Mouse (Mus musculus) liver, adult (tissue): ENCODE data around the gene Kifc3.

Source experiments
- GATA4 ChIP-seq: IDR thresholded peaks from 2 replicates; pipeline ENCODE4 v1.6.1; 2014; ENCODE audit warnings: mild to moderate bottlenecking, low read length; ENCODE audit not compliant: insufficient replicate concordance

Gene Kifc3

DNA sequence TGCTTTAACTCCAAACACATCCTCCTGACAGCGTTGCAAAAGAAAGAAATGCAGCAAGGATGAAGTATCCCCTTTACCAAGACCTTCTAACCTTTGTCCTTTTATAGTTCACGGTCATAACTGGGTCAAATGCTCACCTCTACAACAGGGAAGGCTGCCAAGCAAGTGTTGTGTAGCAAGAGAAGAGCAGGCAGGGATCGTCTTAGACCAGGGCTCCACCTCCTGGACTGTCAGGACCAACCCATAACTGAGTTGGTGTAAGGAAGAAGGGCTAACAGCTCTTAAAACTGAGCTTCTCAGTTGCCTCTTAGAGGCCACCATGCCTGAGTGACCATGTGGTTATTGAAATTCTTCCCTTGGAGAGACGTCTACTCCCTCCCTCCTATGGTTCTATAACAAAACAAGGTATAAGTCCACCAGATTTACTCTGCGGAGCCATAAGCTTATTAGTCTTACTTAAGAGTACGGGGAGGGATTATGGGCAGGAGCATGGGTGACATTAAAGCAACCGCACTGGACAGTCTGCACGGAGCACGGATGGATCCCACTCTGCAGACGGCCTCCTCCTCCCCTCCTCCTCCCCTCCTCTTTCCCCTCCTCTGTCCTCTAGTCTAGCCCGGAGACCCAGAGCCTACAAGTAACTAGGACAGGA is 13.2 kb upstream of the Kifc3 start:
- TF ChIP-seq GATA4 = no peak

DNA sequence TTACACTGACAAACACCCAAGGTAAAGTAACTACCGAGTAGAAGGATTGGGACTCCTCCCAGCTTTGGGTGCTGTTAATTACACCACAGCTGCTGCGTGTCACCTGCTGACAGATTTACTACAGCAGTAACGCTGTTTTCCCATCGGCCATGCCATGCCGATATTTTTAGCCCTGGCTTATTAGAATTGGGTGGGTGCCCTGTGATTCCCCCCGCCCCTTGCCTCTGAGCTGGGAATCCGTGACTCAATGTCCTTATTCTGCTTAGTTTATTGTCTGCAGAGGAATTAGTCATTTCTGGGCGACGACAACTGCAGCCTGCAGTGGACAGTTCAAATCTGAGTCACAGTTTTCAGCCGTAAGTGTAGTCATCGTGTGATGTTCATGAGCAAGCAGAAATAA is 7.3 kb upstream of the Kifc3 start:
- TF ChIP-seq GATA4 = no peak

DNA sequence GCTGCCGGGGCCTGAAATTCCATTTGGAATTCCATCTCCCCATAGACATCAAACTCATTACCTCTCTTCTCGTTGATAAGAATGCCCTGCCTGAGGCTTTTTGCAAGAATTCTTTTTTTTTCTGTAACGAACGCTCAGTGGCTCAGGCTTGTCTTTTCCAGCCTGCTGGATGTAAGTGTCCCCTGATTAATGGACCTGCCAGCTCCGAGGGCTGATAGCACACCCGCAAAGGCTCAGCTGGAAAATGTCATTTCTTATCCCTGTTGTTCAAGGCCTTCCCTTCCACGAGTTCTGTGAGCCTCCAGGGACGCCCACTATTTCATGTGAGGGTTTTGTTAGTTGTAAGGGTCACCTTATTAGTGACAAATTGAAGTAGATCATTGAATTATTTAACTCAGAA is 3.3 kb upstream of the Kifc3 start:
- no peak for TF ChIP-seq GATA4

DNA sequence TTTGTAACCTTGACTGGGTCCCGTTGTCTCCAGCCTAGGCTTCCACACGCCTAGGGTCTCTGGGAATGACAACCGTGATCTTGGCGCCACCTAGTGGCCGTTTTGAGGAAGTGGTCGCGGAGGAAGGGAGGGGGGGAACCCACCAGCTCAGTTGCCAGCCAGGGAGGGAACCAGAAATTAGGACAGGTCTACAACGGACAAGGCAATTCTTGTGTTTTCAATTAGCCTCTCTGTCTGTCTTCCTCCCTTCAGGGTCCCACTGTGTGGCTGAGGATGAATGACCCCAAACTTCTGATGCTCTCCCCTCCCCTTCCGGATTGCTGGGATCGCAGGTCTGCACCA is 1.4 kb upstream of the Kifc3 start:
- no peak for TF ChIP-seq GATA4

DNA sequence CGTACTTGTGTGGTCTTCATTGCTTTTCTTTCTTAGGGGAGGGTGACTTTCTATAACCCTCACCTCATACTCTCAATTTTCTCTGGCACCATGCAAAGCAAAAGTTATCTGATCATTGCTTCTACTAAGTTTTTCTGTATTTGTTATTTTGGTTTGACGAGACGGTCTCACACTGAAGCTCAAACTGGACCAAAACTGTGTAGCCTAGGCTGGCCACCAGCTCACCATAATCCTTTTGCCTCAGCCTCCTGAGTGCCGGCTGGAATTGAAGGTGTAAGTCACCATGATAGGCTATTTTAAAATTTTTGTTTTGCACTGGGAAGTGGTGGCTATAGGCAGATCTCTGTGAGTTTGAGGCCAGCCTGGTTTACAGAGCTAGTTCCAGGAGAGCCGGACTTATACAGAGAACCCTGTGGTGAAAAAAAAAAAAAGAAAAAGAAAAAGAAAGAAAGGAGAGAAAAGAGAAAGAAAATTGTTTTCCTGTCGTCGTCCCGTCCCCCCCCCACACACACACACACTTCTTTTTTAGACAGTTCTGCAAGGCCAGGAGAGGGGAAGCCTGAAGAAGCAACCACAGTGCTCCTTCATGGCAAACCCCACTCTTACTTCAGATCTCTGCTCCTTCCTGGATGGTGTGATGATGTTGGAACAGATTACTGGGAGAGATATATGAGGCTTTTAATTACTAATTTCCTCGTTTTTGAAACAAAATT is 870 bp upstream of the Kifc3 start:
- no peak for TF ChIP-seq GATA4

DNA sequence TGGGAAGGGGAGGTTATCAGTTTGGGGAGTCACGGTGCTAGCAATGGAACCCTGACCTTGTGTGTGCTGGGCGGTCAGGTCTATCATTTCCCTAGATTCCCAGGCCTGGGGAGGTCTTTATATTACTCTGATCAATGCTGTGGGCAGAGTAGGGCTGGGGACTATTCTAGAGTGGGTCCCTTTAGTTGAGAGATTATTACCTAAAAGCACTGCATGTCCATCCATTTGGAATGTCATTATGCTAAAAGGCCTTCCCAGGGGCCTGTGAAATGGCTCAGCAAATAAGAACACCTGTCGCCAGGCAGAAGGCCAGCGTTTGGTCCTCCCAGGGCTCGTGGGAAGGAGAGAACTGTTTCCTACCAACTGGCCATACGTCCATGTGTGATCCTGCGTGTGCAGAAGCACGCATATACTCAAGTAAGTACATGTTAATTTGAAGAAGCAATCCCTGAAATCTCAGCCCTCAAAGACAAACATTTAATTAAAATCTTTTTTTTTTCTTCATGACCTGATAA is 499 bp downstream of the Kifc3 start:
- TF ChIP-seq GATA4 = no peak

DNA sequence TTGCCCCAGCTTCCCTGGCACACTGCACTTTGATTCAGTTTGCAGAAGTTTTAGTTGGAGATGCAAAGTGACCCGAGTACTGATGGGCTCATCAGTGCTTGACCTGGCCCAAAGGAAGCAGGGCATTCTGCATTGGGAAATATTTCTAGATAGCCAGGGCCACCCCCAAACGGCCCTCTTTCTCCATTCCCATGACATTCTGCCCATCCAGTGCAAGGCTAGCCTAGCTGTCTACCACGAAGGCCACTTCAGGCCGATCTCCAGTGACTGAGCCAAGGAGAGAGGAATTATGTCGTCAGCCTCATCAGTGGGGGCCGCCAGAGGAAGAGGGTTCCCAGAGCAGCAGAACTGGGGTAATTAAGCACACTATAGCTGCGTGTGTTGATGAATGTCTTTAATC is 1.1 kb downstream of the Kifc3 start:
- TF ChIP-seq GATA4 = no peak

DNA sequence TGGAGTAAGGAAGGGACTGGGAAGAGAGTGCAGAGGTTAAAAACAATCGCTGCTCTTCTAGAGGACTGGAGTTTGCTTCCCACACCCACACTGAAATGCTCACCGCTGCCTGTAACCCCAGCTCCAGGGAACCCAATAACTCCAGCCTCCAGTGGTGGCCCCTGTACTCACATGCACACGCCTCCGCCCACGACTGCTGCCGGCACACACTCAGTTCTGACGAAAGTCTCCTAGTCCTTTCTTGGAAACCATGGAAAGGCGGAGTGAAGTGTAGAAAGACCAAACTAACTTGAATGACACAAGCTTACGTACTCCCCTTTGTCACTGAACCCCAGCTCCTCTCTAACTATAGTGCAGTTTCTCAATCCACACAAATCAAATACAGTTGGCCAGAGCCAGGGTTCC is 2.6 kb downstream of the Kifc3 start:
- TF ChIP-seq GATA4 = no peak

DNA sequence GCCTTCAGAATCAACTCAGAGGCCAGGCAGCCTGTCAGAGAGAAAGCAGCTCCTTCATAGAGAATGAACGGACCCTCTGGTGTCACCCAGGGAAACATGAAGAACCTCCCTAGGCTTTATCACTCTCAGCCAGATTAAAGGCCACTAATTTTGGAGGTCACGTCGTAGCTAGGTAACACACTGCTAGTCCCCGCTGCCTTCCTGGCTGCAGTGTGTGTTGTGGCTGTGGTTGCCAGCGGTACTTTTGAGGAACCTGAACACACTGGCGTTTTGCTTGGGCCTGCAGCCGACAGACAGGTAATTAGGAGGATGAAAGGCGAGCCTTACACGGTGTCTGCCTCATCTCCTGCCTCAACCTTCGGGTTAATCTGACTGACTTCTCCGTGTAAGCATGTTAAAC is 6.9 kb downstream of the Kifc3 start:
- no peak for TF ChIP-seq GATA4

DNA sequence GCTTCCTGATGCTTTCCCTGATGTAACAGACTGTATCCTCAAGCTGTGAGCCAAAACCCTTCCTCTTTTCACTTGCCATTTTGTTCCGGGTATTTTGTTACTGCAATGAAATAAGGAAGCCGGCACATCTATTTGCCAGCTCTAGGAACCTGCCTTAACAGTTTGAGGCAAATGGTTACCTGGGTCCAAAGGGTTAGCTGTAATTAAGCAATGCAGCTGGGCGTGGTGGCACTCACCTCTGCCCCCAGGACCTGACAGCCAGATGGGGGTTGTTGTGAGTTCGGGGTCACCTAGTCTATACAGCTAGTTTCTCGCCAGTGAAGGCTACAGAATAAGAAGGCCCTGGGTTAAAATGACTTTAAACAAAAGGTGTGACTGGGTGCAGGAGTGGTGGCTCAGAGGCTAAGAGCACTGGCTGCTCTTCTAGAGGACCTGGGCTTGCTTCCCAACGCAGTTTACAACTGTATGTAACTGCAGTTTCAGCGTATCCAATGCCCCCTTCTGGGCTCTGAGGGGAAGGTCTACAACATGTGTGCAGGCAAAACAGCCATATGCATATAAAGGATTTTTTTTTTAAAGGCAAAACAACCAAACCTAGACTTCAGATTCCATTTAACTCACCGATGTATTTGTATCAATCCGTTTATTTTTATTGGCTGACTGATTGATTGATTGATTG is 11.0 kb downstream of the Kifc3 start:
- TF ChIP-seq GATA4 = no peak

DNA sequence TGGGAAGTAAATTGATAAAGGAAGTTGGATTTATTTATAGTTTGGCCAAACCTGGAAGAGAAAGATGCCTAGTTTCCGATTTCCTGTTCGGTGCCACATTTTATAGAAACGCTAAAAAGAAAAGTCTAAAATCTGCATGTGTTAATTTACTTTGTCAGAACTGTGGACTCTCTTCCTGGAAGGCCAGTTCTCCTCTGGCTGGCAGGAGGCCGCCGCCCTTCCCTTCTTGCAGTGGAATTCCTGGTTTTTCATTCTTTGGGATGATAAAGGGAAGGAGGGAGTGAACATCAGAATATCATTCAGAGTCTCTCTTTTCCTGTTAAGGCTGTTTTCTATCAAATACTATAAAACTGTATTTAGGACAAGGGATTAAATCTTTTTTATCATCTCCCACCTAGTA is 15.0 kb downstream of the Kifc3 start:
- no peak for TF ChIP-seq GATA4

DNA sequence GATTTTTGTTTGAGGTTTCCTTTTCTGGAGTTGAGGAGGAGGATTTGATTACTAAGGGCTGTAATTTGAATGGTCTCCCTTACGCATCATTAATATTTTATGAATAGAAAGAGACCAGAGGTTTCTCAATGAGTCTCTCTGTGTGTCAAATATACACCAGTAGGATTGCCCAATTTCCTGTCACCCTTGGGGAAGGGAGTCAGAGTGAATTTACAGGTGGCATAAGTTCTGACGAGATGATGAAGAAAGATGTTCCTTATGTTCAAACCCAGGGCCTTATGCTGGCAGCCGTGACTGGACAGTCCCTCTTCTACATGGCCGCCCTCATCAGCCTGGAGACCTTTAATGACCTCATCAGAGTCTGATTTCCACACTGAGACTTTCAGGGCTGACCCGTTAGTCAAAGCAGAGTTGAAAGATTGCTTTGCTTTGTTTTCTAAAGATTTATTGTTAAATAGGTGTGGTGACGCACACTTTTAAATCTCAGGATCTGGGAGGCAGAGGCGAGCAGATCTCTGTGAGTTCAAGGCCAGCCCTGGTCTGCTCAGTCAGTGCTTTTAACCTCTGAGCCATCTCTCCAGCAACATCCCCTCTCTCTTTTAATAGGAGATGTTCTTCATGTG is 16.6 kb downstream of the Kifc3 start:
- TF ChIP-seq GATA4 = no peak

DNA sequence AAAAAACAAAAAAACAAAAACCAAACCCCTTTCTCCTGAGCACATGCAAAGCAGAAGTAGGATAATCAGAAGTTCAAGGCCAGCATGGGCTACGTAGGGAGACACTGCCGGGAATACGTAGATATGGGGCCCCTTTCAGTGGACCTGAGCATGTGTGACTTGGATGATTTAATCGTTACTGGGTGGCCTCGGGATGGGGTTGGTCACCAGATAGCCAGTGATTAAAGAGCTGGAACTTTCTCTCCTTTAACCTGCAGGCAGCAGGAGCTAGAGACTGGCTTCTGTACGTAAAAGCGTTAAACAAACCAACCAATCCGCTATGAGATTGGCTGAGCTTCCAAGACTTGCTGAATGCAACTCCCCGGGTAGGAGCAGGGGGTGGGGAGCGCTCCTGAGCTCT is 17.5 kb downstream of the Kifc3 start:
- TF ChIP-seq GATA4 = no peak

DNA sequence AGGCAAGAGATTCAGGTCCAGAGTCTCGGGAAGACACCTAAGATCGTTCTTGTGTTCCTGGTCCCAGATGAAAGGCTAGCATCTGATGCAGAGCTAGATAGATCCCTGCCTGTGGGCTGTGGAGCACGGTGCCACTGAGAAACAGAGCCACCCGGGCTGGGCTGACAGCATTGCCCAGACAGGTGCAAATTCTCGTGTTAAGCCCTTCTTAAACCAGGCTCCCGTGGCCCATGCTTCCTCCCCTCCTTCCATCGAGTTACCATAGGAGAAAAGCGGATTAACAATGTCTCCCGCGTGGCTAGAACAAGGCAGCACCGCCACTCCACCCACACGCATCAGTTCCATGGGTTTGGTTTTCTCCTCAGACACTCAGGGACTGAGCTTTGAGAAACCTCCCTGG is 18.4 kb downstream of the Kifc3 start:
- TF ChIP-seq GATA4 = no peak

DNA sequence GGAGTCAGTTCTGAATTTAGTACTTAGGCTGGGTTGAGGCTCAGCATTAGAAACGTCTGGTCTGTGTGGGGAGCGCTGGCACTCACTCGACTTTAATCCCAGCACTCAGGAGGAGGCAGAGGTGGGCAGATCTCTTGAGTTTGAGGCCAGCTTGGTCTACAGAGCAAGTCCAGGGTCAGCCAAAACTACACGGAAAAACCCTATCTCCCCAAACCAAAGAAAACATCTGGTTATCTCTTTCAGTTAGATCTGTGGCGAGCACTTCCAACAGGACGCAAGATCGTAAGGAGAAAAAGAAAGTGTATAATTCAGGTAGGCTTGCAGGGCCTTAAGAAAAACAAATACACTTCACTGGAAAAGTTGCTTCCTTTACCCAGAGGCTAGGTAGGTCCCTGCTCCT is 20.8 kb downstream of the Kifc3 start:
- no peak for TF ChIP-seq GATA4

DNA sequence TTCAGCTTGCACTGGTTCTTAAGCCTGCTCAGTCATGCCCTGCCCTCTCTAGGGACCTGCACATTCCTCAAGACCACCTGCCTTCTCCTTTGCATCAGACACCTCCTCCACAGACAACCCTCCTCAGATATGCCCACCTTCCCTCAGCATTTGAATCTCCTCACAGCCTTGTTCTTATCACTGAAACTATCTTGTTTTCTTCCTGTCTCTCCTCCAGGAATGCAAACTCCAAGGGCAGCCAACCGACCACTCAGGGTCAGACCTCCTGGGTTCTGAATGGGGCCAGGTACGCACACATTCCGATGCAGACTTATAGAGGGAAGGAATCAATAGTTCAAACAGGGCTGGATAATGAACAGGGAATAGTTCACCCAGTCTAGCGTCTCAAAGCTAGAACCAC is 24.4 kb downstream of the Kifc3 start:
- no peak for TF ChIP-seq GATA4

DNA sequence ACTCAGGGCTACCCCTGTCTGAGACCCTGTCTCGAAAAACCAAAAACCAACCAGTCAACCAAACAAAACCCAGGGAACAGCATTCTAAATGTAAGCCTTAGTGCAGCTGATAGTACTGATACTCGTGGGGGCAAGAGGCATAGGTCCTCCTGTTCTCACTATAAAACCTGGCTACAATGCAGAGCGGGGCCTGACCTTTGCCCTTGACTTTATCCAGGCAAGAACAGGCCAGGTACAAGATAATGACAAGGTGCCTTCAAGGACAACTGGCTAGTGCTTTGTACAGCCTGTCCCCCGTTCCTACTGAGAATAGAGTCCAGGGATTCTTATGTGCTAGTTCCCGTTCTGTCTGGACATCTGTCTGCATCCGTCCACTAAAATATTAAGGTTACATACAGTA is 25.6 kb downstream of the Kifc3 start:
- TF ChIP-seq GATA4 = no peak

DNA sequence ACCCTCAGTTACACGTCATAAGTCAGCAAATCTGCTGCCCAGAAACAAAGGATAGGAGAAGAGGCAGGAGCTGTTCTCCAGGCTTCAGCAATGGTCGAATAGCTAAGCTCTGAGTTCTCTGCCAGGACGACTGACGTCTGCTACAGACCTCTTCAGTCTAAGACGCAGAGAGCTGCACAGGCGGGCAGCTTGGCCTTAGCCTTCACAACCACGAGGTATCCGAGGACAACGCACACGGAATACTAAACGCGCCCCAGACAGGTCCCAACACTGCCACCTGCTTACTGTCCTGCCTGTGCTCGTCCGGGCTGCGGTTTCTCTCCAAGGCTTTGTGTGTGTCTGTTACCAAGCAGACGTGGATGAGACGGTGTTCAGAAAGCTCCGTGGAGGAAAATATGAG is 26.8 kb downstream of the Kifc3 start:
- TF ChIP-seq GATA4 = no peak
